Mouse (Mus musculus): ENCODE data around the gene Nol9. TPM values are rescaled to one million over a fixed set of nuclear protein-coding genes. Genes with fewer than 3 reads are reported as not detected.
A peak's percentile ranks its signal among the peaks of the same experiment; 100 is the strongest.

The Nol9 gene
- polyA plus RNA-seq, 1 experiment from 2014 or later, result 25.8 TPM

DNA sequence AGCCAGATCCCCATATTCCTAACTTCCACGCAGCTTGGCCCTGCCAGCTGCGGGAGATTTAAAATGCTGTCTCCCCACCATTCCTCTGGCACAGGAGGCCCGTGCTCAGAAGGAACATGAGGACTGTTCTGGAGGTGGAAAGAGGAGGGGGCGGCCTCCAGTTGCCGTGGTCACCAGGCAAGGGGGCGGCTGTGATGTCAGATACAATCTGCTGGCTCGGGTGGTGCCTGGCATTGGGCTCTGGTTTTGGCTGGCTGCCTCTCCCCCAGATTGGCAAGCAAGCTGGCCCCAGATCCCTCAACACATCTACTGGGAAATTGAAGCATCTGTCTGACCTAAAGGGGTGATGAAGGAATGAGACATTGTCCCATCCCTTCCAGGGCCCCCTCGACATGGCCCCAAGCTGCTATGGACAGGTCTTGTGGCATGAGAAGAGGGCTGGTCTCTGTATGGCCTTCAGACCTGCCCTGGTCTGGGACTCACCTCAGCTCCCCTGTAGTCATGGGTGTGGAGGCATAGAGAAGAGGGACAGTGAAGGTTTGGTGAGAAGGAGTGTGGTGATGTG lies 49.5 kb downstream of the Nol9 start:
- 39% methylated on average over 8 of the region's 8 CpGs for WGBS
- peak overlapping the region; percentile 90; the same call in 1 of the 2 replicates for H3K4me2 ChIP-seq (ENCODE audit: low read length)
- no peak for ATAC-seq (ENCODE audit: low FRiP score, low TSS enrichment)
- no peak overlapping the region for H3K4me3 ChIP-seq (replicated peaks; ENCODE audit: low read depth, low read length)
- no peaks in the 10 kb centered on the region for H3K36me3 ChIP-seq (ENCODE audit: control insufficient read depth, insufficient read depth, low read length)
- peaks cover 16% of the 10 kb centered on the region for H3K4me1 ChIP-seq (ENCODE audit: control insufficient read depth, insufficient read depth, low read length)
- no peak overlapping the region for H3K27ac ChIP-seq (replicated peaks; ENCODE audit: low read depth, low read length)
- DNase-seq, result peak; percentile 43
- H3K27me3 ChIP-seq (ENCODE audit: control insufficient read depth, insufficient read depth, low read length), result no peaks in the 10 kb centered on the region; the same call in 1 of the 2 replicates
- H3K9ac ChIP-seq (replicated peaks; ENCODE audit: low read length), result no peak overlapping the region
- no peaks in the 10 kb centered on the region for H3K9me3 ChIP-seq (ENCODE audit: control insufficient read depth, low read length)

GRCm38 (mm10) chr4:152090191-152090590 lies 51.1 kb downstream of the Nol9 start:
- peaks cover 16% of the 10 kb centered on the region for H3K4me1 ChIP-seq (ENCODE audit: control insufficient read depth, insufficient read depth, low read length)
- DNase-seq, result no peak
- H3K27me3 ChIP-seq (ENCODE audit: control insufficient read depth, insufficient read depth, low read length), result no peaks in the 10 kb centered on the region
- H3K9me3 ChIP-seq (ENCODE audit: control insufficient read depth, low read length), result no peaks in the 10 kb centered on the region
- no peaks in the 10 kb centered on the region for H3K36me3 ChIP-seq (ENCODE audit: control insufficient read depth, insufficient read depth, low read length)
- ATAC-seq (ENCODE audit: low FRiP score, low TSS enrichment), result no peak
- no peak overlapping the region for H3K4me2 ChIP-seq (ENCODE audit: low read length)
- 81% methylated on average over 9 of the region's 9 CpGs for WGBS
- H3K4me3 ChIP-seq (replicated peaks; ENCODE audit: low read depth, low read length), result no peak overlapping the region
- no peak overlapping the region for H3K27ac ChIP-seq (replicated peaks; ENCODE audit: low read depth, low read length)
- H3K9ac ChIP-seq (replicated peaks; ENCODE audit: low read length), result no peak overlapping the region

DNA sequence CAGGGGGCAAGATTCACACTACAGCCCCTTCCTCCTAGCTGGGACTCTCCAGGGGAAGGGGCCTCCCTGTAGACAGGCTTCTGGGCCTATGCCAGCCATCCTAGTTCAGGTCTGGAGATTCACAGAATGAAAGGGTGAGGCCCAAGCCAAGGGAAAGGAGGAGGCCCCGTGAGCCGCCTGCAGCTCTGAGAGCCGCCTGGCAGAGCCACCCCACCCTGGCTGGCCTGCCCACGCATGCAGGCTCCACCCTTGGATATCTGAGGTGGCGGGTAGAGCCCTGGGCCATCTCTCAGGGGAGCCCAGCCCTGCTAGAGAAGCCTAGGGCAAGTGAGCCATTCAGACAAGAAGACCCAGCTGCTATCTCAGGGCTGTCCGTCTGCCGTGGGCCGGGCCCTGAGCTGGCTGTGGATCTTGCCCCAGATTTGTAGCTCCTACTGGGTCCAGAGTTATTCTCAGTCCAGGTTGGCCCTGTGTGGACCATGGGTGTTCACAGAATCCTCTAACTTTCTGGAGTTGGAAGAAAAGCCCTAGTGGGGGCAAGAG lies 53.7 kb downstream of the Nol9 start:
- ATAC-seq (ENCODE audit: low FRiP score, low TSS enrichment), result no peak
- 60% methylated on average over 8 of the region's 8 CpGs for WGBS

GRCm38 (mm10) chr4:152094233-152094632 lies 55.1 kb downstream of the Nol9 start:
- H3K27me3 ChIP-seq (ENCODE audit: control insufficient read depth, insufficient read depth, low read length), result no peaks in the 10 kb centered on the region; the same call in 1 of the 2 replicates
- H3K4me2 ChIP-seq (ENCODE audit: low read length), result no peak overlapping the region
- H3K4me1 ChIP-seq (ENCODE audit: control insufficient read depth, insufficient read depth, low read length), result no peaks in the 10 kb centered on the region
- H3K9me3 ChIP-seq (ENCODE audit: control insufficient read depth, low read length), result no peaks in the 10 kb centered on the region
- WGBS, result 91% methylated on average over 12 of the region's 12 CpGs
- H3K36me3 ChIP-seq (ENCODE audit: control insufficient read depth, insufficient read depth, low read length), result no peaks in the 10 kb centered on the region
- H3K27ac ChIP-seq (replicated peaks; ENCODE audit: low read depth, low read length), result no peak overlapping the region
- no peak overlapping the region for H3K4me3 ChIP-seq (replicated peaks; ENCODE audit: low read depth, low read length)
- DNase-seq (no peak), ATAC-seq (ENCODE audit: low FRiP score, low TSS enrichment) (no peak)
- no peak overlapping the region for H3K9ac ChIP-seq (replicated peaks; ENCODE audit: low read length)

More for the DNA sequence above, 53.7 kb downstream of the Nol9 start:
- no peaks in the 10 kb centered on the region for H3K36me3 ChIP-seq (ENCODE audit: control insufficient read depth, insufficient read depth, low read length)
- no peak overlapping the region for H3K9ac ChIP-seq (replicated peaks; ENCODE audit: low read length)
- H3K4me1 ChIP-seq (ENCODE audit: control insufficient read depth, insufficient read depth, low read length), result peaks cover 7% of the 10 kb centered on the region
- no peaks in the 10 kb centered on the region; the same call in 1 of the 2 replicates for H3K27me3 ChIP-seq (ENCODE audit: control insufficient read depth, insufficient read depth, low read length)
- no peak for DNase-seq
- H3K27ac ChIP-seq (replicated peaks; ENCODE audit: low read depth, low read length), result no peak overlapping the region
- H3K9me3 ChIP-seq (ENCODE audit: control insufficient read depth, low read length), result no peaks in the 10 kb centered on the region
- H3K4me3 ChIP-seq (replicated peaks; ENCODE audit: low read depth, low read length), result no peak overlapping the region
- H3K4me2 ChIP-seq (ENCODE audit: low read length), result no peak overlapping the region

GRCm38 (mm10) chr4:152095937-152096910 lies 57.1 kb downstream of the Nol9 start:
- Histone ChIP-seq H3K27ac (replicated peaks; ENCODE audit: low read depth, low read length) (peak overlapping the region; percentile 49; the same call in 1 of the 2 replicates), H3K9ac (replicated peaks; ENCODE audit: low read length) (no peak overlapping the region), H3K9me3 (ENCODE audit: control insufficient read depth, low read length) (no peaks in the 10 kb centered on the region), H3K4me1 (ENCODE audit: control insufficient read depth, insufficient read depth, low read length) (no peaks in the 10 kb centered on the region), H3K4me2 (ENCODE audit: low read length) (peak overlapping the region; percentile 19; the same call in 1 of the 2 replicates), H3K36me3 (ENCODE audit: control insufficient read depth, insufficient read depth, low read length) (no peaks in the 10 kb centered on the region), H3K4me3 (replicated peaks; ENCODE audit: low read depth, low read length) (no peak overlapping the region), H3K27me3 (ENCODE audit: control insufficient read depth, insufficient read depth, low read length) (no peaks in the 10 kb centered on the region; the same call in 1 of the 2 replicates)
- ATAC-seq (ENCODE audit: low FRiP score, low TSS enrichment) (no peak), DNase-seq (peak; percentile 69)
- 17% methylated on average over 27 of the region's 27 CpGs for WGBS

GRCm38 (mm10) chr4:152096927-152097326 lies 57.8 kb downstream of the Nol9 start:
- no peaks in the 10 kb centered on the region for H3K36me3 ChIP-seq (ENCODE audit: control insufficient read depth, insufficient read depth, low read length)
- no peak overlapping the region; the same call in 1 of the 2 replicates for H3K4me2 ChIP-seq (ENCODE audit: low read length)
- H3K9ac ChIP-seq (replicated peaks; ENCODE audit: low read length), result no peak overlapping the region
- H3K27me3 ChIP-seq (ENCODE audit: control insufficient read depth, insufficient read depth, low read length), result no peaks in the 10 kb centered on the region; the same call in 1 of the 2 replicates
- H3K4me1 ChIP-seq (ENCODE audit: control insufficient read depth, insufficient read depth, low read length), result no peaks in the 10 kb centered on the region
- no peaks in the 10 kb centered on the region for H3K9me3 ChIP-seq (ENCODE audit: control insufficient read depth, low read length)
- ATAC-seq (ENCODE audit: low FRiP score, low TSS enrichment) (no peak), DNase-seq (no peak)
- H3K27ac ChIP-seq (replicated peaks; ENCODE audit: low read depth, low read length), result peak overlapping the region; percentile 49; the same call in 1 of the 2 replicates
- WGBS, result 47% methylated on average over 6 of the region's 6 CpGs
- no peak overlapping the region for H3K4me3 ChIP-seq (replicated peaks; ENCODE audit: low read depth, low read length)

DNA sequence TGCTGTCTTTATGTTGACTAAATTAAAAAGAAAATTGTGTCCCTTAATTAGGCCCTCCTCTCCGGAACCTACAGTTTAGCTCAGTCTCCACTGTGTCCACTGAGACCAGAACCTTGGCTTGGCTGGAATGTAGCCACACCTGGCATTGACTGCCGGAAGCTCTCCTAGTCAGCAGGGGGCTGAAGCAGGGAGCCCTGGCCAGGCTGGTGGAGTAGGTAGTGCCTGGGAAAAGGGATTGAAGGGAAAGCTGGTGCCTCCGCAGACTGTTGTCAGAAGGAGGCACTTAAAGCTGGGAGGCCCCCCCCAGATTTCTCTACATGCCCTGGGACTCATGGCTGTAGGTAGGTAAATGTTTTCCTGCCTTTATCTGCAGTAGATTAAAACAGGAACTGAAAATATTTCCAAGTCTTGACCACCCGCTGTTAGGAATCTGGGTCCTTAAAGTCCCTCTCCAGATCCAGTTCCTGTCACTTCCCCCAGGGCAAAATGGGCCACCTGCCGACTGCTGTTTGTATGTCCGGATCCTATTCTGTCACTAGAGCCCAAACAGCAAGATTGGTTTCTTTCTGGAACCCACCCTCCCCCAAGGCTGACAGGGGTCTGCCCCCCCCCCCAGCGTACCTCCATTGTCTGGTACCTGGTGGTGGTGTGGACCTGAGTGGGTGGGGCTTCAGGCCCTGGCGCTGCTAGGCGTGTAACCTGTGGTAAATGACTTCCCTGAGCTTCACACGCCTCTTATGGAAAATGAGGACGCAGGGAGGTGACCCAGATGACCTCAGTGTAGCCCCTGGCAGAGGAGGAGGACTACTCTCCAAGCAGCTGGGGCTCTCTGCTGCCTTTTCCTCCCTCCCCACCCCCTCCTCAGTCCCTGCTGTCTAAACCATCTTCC lies 59.0 kb downstream of the Nol9 start:
- Histone ChIP-seq H3K27ac (replicated peaks; ENCODE audit: low read depth, low read length) (no peak overlapping the region), H3K27me3 (ENCODE audit: control insufficient read depth, insufficient read depth, low read length) (no peaks in the 10 kb centered on the region; the same call in 1 of the 2 replicates), H3K4me1 (ENCODE audit: control insufficient read depth, insufficient read depth, low read length) (no peaks in the 10 kb centered on the region), H3K36me3 (ENCODE audit: control insufficient read depth, insufficient read depth, low read length) (no peaks in the 10 kb centered on the region), H3K4me2 (ENCODE audit: low read length) (no peak overlapping the region), H3K9me3 (ENCODE audit: control insufficient read depth, low read length) (no peaks in the 10 kb centered on the region), H3K4me3 (replicated peaks; ENCODE audit: low read depth, low read length) (no peak overlapping the region), H3K9ac (replicated peaks; ENCODE audit: low read length) (no peak overlapping the region)
- ATAC-seq (ENCODE audit: low FRiP score, low TSS enrichment) (no peak), DNase-seq (no peak)
- WGBS, result 29% methylated on average over 11 of the region's 11 CpGs

DNA sequence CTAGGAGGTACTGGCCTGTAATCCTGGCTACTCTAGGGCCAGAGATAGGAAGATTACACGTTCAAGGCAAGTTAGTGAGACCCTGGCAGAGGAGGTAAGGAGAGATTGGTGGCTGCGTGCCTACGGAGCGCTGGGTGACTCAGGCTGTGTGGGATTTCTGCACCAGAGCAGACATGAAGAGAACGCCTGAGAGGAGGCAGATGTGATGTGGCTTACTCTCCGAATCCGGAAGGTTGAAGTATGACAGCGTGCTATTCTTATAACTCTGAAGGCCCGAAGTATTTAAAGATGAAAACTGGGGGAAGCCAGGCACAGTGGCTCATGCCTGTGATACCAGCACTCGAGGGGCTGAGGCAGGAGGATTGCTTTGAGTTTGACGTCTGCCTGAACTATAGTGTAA lies 61.4 kb downstream of the Nol9 start:
- 84% methylated on average over 11 of the region's 11 CpGs for WGBS
- Histone ChIP-seq H3K27me3 (ENCODE audit: control insufficient read depth, insufficient read depth, low read length) (no peaks in the 10 kb centered on the region; the same call in 1 of the 2 replicates), H3K4me1 (ENCODE audit: control insufficient read depth, insufficient read depth, low read length) (no peaks in the 10 kb centered on the region), H3K9me3 (ENCODE audit: control insufficient read depth, low read length) (no peaks in the 10 kb centered on the region), H3K9ac (replicated peaks; ENCODE audit: low read length) (no peak overlapping the region), H3K4me3 (replicated peaks; ENCODE audit: low read depth, low read length) (no peak overlapping the region), H3K27ac (replicated peaks; ENCODE audit: low read depth, low read length) (no peak overlapping the region), H3K36me3 (ENCODE audit: control insufficient read depth, insufficient read depth, low read length) (peaks cover 8% of the 10 kb centered on the region; the same call in 1 of the 2 replicates), H3K4me2 (ENCODE audit: low read length) (no peak overlapping the region)
- ATAC-seq (ENCODE audit: low FRiP score, low TSS enrichment), result no peak
- no peak for DNase-seq

All from midbrain, embryonic 14.5 days (tissue).